Mouse (Mus musculus): ENCODE results near the gene Hck. TPM values are rescaled to one million over a fixed set of nuclear protein-coding genes. Genes with fewer than 3 reads are reported as not detected.

Gene Hck
- polyA plus RNA-seq, 2 experiments, result 8.4 to 11.1 TPM

- Histone ChIP-seq H3K27ac (replicated peaks; ENCODE audit: low read depth, low read length) (no peak within 1 kb of the TSS), H3K9me3 (ENCODE audit: control insufficient read depth, low read length) (no peaks in the 10 kb centered on the region), H3K9ac (ENCODE audit: low read depth, low read length, severe bottlenecking) (no peak within 1 kb of the TSS), H3K36me3 (ENCODE audit: control insufficient read depth, insufficient read depth, low read length) (no peaks in the 10 kb centered on the region), H3K4me2 (replicated peaks; ENCODE audit: low read depth, low read length, severe bottlenecking) (no peak within 1 kb of the TSS), H3K4me3 (replicated peaks; ENCODE audit: low read length) (no peak within 1 kb of the TSS), H3K4me1 (ENCODE audit: control insufficient read depth, insufficient read depth, low read length) (no peaks in the 10 kb centered on the region), H3K27me3 (ENCODE audit: control insufficient read depth, insufficient read depth, low read length) (peaks cover 21% of the 10 kb centered on the region)
- 48% methylated on average over 12 of the region's 12 CpGs for WGBS
- no peak for ATAC-seq (ENCODE audit: low FRiP score, low read depth)
- no peak for DNase-seq (ENCODE audit: low spot score)
- TF ChIP-seq POLR2A (IDR thresholded peaks at IDR 0.05; ENCODE audit: borderline replicate concordance, extremely low read depth, insufficient read depth, insufficient read length), result no peak
These were observed 42.3 kb upstream of the Hck start, which contains the start of gene Ccm2l for GRCm38 (mm10) chr2:153065747-153066508. TSS of gene Ccm2l (plus strand) at chr2:153065955.

- TF ChIP-seq POLR2A (IDR thresholded peaks at IDR 0.05; ENCODE audit: borderline replicate concordance, extremely low read depth, insufficient read depth, insufficient read length), result no peak
- ATAC-seq (ENCODE audit: low FRiP score, low read depth), result no peak
- WGBS, result 41% methylated on average over 6 of the region's 6 CpGs
- no peaks in the 10 kb centered on the region for H3K4me1 ChIP-seq (ENCODE audit: control insufficient read depth, insufficient read depth, low read length)
- no peaks in the 10 kb centered on the region for H3K36me3 ChIP-seq (ENCODE audit: control insufficient read depth, insufficient read depth, low read length)
- H3K9ac ChIP-seq (ENCODE audit: low read depth, low read length, severe bottlenecking), result no peak overlapping the region
- H3K4me3 ChIP-seq (replicated peaks; ENCODE audit: low read length), result no peak overlapping the region
- DNase-seq (ENCODE audit: low spot score), result no peak
- H3K27ac ChIP-seq (replicated peaks; ENCODE audit: low read depth, low read length), result no peak overlapping the region
- peaks cover 31% of the 10 kb centered on the region for H3K27me3 ChIP-seq (ENCODE audit: control insufficient read depth, insufficient read depth, low read length)
- no peaks in the 10 kb centered on the region for H3K9me3 ChIP-seq (ENCODE audit: control insufficient read depth, low read length)
- no peak overlapping the region for H3K4me2 ChIP-seq (replicated peaks; ENCODE audit: low read depth, low read length, severe bottlenecking)
These were observed 41.3 kb upstream of the Hck start for GRCm38 (mm10) chr2:153066991-153067390.

GRCm38 (mm10) chr2:153070762-153071490 lies 37.3 kb upstream of the Hck start:
- Histone ChIP-seq H3K27me3 (ENCODE audit: control insufficient read depth, insufficient read depth, low read length) (peaks cover 46% of the 10 kb centered on the region), H3K4me1 (ENCODE audit: control insufficient read depth, insufficient read depth, low read length) (no peaks in the 10 kb centered on the region), H3K36me3 (ENCODE audit: control insufficient read depth, insufficient read depth, low read length) (no peaks in the 10 kb centered on the region), H3K9ac (ENCODE audit: low read depth, low read length, severe bottlenecking) (no peak overlapping the region), H3K4me2 (replicated peaks; ENCODE audit: low read depth, low read length, severe bottlenecking) (no peak overlapping the region), H3K9me3 (ENCODE audit: control insufficient read depth, low read length) (no peaks in the 10 kb centered on the region), H3K4me3 (replicated peaks; ENCODE audit: low read length) (no peak overlapping the region; the same call in 1 of the 2 replicates), H3K27ac (replicated peaks; ENCODE audit: low read depth, low read length) (no peak overlapping the region)
- DNase-seq (ENCODE audit: low spot score) (no peak), ATAC-seq (ENCODE audit: low FRiP score, low read depth) (no peak)
- TF ChIP-seq POLR2A (IDR thresholded peaks at IDR 0.05; ENCODE audit: borderline replicate concordance, extremely low read depth, insufficient read depth, insufficient read length), result no peak
- WGBS, result 9% methylated on average over 23 of the region's 23 CpGs

GRCm38 (mm10) chr2:153071491-153072184 lies 36.6 kb upstream of the Hck start:
- DNase-seq (ENCODE audit: low spot score) (no peak), ATAC-seq (ENCODE audit: low FRiP score, low read depth) (peak; percentile 65; the same call in 1 of the 2 replicates)
- peak overlapping the region; percentile 36 for H3K4me3 ChIP-seq (replicated peaks; ENCODE audit: low read length)
- no peaks in the 10 kb centered on the region for H3K9me3 ChIP-seq (ENCODE audit: control insufficient read depth, low read length)
- H3K27ac ChIP-seq (replicated peaks; ENCODE audit: low read depth, low read length), result no peak overlapping the region
- TF ChIP-seq POLR2A (IDR thresholded peaks at IDR 0.05; ENCODE audit: borderline replicate concordance, extremely low read depth, insufficient read depth, insufficient read length), result no peak
- peak overlapping the region; percentile 41 for H3K9ac ChIP-seq (ENCODE audit: low read depth, low read length, severe bottlenecking)
- no peaks in the 10 kb centered on the region for H3K4me1 ChIP-seq (ENCODE audit: control insufficient read depth, insufficient read depth, low read length)
- WGBS, result 10% methylated on average over 28 of the region's 67 CpGs
- H3K36me3 ChIP-seq (ENCODE audit: control insufficient read depth, insufficient read depth, low read length), result no peaks in the 10 kb centered on the region
- peaks cover 46% of the 10 kb centered on the region for H3K27me3 ChIP-seq (ENCODE audit: control insufficient read depth, insufficient read depth, low read length)
- H3K4me2 ChIP-seq (replicated peaks; ENCODE audit: low read depth, low read length, severe bottlenecking), result peak overlapping the region; percentile 62

- Histone ChIP-seq H3K4me3 (replicated peaks; ENCODE audit: low read length) (no peak overlapping the region), H3K27me3 (ENCODE audit: control insufficient read depth, insufficient read depth, low read length) (peaks cover 38% of the 10 kb centered on the region), H3K36me3 (ENCODE audit: control insufficient read depth, insufficient read depth, low read length) (no peaks in the 10 kb centered on the region), H3K4me1 (ENCODE audit: control insufficient read depth, insufficient read depth, low read length) (no peaks in the 10 kb centered on the region), H3K27ac (replicated peaks; ENCODE audit: low read depth, low read length) (no peak overlapping the region), H3K9me3 (ENCODE audit: control insufficient read depth, low read length) (no peaks in the 10 kb centered on the region), H3K4me2 (replicated peaks; ENCODE audit: low read depth, low read length, severe bottlenecking) (no peak overlapping the region), H3K9ac (ENCODE audit: low read depth, low read length, severe bottlenecking) (no peak overlapping the region)
- no peak for TF ChIP-seq POLR2A (IDR thresholded peaks at IDR 0.05; ENCODE audit: borderline replicate concordance, extremely low read depth, insufficient read depth, insufficient read length)
- no peak for ATAC-seq (ENCODE audit: low FRiP score, low read depth)
- WGBS, result 86% methylated on average over 10 of the region's 10 CpGs
- DNase-seq (ENCODE audit: low spot score), result no peak
These were observed 33.6 kb upstream of the Hck start for GRCm38 (mm10) chr2:153074651-153075050.

All from limb, embryonic 14.5 days (tissue).